Mouse (Mus musculus) neural tube, embryonic 15.5 days (tissue): Measurements from ENCODE around the gene Nts. TPM values are rescaled to one million over a fixed set of nuclear protein-coding genes. Genes with fewer than 3 reads are reported as not detected.
"Not testable (repeated sequence)": the region's sequence is repeated elsewhere in the genome, so short reads cannot be mapped to it uniquely, and the experiment has no call there.

Experiments
- ATAC-seq: fragments of 200-750 bp; cut with Nextera tagmentation; 2 replicates; pipeline ENCODE4 v1.8.0; 2017; ENCODE audit warnings: mild to moderate bottlenecking, moderate TSS enrichment, moderate library complexity; ENCODE audit not compliant: low FRiP score
- H3K27ac ChIP-seq: fragments of 300-500 bp; sonication (generic); replicated peaks from 2 replicates; pipeline ENCODE4 v1.5.1; 2015; ENCODE audit warnings: mild to moderate bottlenecking, inconsistent platforms
- H3K27me3 ChIP-seq: fragments of 300-500 bp; sonication (generic); replicated peaks from 2 replicates; pipeline ENCODE4 v1.6.1; 2015; ENCODE audit warnings: inconsistent platforms
- H3K36me3 ChIP-seq: fragments of 300-500 bp; sonication (generic); 2 replicates; pipeline ENCODE4 v1.6.1; 2015; ENCODE audit warnings: inconsistent platforms
- H3K4me1 ChIP-seq: fragments of 300-500 bp; sonication (generic); 2 replicates; pipeline ENCODE4 v1.6.1; 2015; ENCODE audit warnings: inconsistent platforms
- H3K4me2 ChIP-seq: fragments of 300-500 bp; sonication (generic); 2 replicates; pipeline ENCODE4 v1.6.1; 2015; ENCODE audit warnings: inconsistent platforms, mild to moderate bottlenecking, moderate library complexity
- H3K4me3 ChIP-seq: fragments of 300-500 bp; sonication (generic); replicated peaks from 2 replicates; pipeline ENCODE4 v1.5.1; 2015; ENCODE audit warnings: mild to moderate bottlenecking, inconsistent platforms
- H3K9ac ChIP-seq: fragments of 300-500 bp; sonication (generic); replicated peaks from 2 replicates; pipeline ENCODE4 v1.6.1; 2015; ENCODE audit warnings: mild to moderate bottlenecking, inconsistent platforms
- H3K9me3 ChIP-seq: fragments of 300-500 bp; sonication (generic); replicated peaks from 2 replicates; pipeline ENCODE4 v1.6.1; 2016; ENCODE audit warnings: inconsistent platforms
- WGBS: fragments of 180-500 bp; shearing (Covaris S2); methylation state at CpG from one replicate; pipeline ENCODE4 v1.1.7; 2015; ENCODE audit warnings: mixed read lengths; 5-methylcytosine and 5-hydroxymethylcytosine counted together
- polyA plus RNA-seq: library from polyadenylated mRNA; unstranded; fragments of >200 nt; fragmentation: Nextera tagmentation; extraction: Ambion mirVana; gene quantifications from 2 replicates; pipeline ENCODE4 v1.2.1, GENCODE M21; 2015

Gene Nts
- polyA plus RNA-seq, 1 experiment from 2014 or later, result 11.3 TPM

GRCm38 (mm10) chr10:102435467-102435866, 54.8 kb downstream of the Nts start:
- H3K4me3 ChIP-seq, H3K27me3 ChIP-seq, ATAC-seq, H3K27ac ChIP-seq, H3K9me3 ChIP-seq, H3K4me1 ChIP-seq, H3K9ac ChIP-seq, H3K36me3 ChIP-seq: not testable (repeated sequence)
- 37% methylated on average over 6 of the region's 6 CpGs for WGBS
- peak overlapping the region; percentile 40 for H3K4me2 ChIP-seq

GRCm38 (mm10) chr10:102435048-102435447, 55.2 kb downstream of the Nts start:
- H3K9ac ChIP-seq, H3K4me3 ChIP-seq, ATAC-seq, H3K36me3 ChIP-seq, H3K4me1 ChIP-seq, H3K27ac ChIP-seq, H3K27me3 ChIP-seq, H3K9me3 ChIP-seq: not testable (repeated sequence)
- H3K4me2 ChIP-seq, result peak overlapping the region; percentile 40
- WGBS, result 6% methylated on average over 7 of the region's 7 CpGs

Other genes with a start within 250 kb of the Nts start
- 2.0 and 3.1 TPM in 2 replicates for gene Rassf9, start 21.7 kb upstream of the Nts start, polyA plus RNA-seq